Mouse (Mus musculus) heart, postnatal 0 days (tissue): ENCODE measurements around the gene Ntpcr. TPM values are rescaled to one million over a fixed set of nuclear protein-coding genes. Genes with fewer than 3 reads are reported as not detected.

Source experiments
- ATAC-seq: fragments of 200-750 bp; cut with Nextera tagmentation; 2 replicates; pipeline ENCODE4 v1.8.0; 2017; ENCODE audit warnings: low read depth, moderate number of reproducible peaks, moderate library complexity; ENCODE audit not compliant: insufficient read depth
- DNase-seq: peaks from one replicate; pipeline ENCODE4 v3.0.0-alpha.2; 2016; ENCODE audit warnings: low spot score
- H3K27ac ChIP-seq: fragments of 300-500 bp; sonication (generic); 2 replicates; pipeline ENCODE4 v1.5.1; 2014; ENCODE audit warnings: low read depth, mild to moderate bottlenecking
- H3K27me3 ChIP-seq: fragments of 300-500 bp; sonication (generic); 2 replicates; pipeline ENCODE4 v1.6.1; 2014; ENCODE audit warnings: low read length, mixed read lengths; ENCODE audit not compliant: control insufficient read depth, insufficient read depth
- H3K36me3 ChIP-seq: fragments of 300-500 bp; sonication (generic); replicated peaks from 2 replicates; pipeline ENCODE4 v1.6.1; 2014; ENCODE audit warnings: low read length, mixed read lengths; ENCODE audit not compliant: control insufficient read depth, insufficient read depth
- H3K4me1 ChIP-seq: fragments of 300-500 bp; sonication (generic); 2 replicates; pipeline ENCODE4 v1.6.1; 2014; ENCODE audit warnings: antibody characterized with exemption; ENCODE audit not compliant: control insufficient read depth, insufficient read depth
- H3K4me2 ChIP-seq: fragments of 300-500 bp; sonication (generic); 2 replicates; pipeline ENCODE4 v1.6.1; 2014; ENCODE audit warnings: low read depth, mild to moderate bottlenecking, low read length, moderate library complexity
- H3K4me3 ChIP-seq: fragments of 300-500 bp; sonication (generic); 2 replicates; pipeline ENCODE4 v1.5.1; 2014; ENCODE audit warnings: low read depth, low read length
- H3K9ac ChIP-seq: fragments of 300-500 bp; sonication (generic); replicated peaks from 2 replicates; pipeline ENCODE4 v1.6.1; 2014; ENCODE audit warnings: low read depth, low read length, mixed read lengths
- H3K9me3 ChIP-seq: fragments of 300-500 bp; sonication (generic); replicated peaks from 2 replicates; pipeline ENCODE4 v1.6.1; 2016; ENCODE audit warnings: low read length; ENCODE audit not compliant: control insufficient read depth
- CTCF ChIP-seq: IDR thresholded peaks from 2 replicates; pipeline ENCODE4 v1.5.1; 2016; ENCODE audit warnings: antibody characterized with exemption, control low read depth, low read depth
- EP300 ChIP-seq: IDR thresholded peaks from 2 replicates; pipeline ENCODE4 v1.6.1; 2016; ENCODE audit warnings: antibody characterized with exemption, low read depth
- WGBS: fragments of 180-500 bp; shearing (Covaris S2); extraction: QIAGEN DNeasy Blood & Tissue Kit; methylation state at CpG from one replicate; pipeline ENCODE4 v1.1.7; 2014; 5-methylcytosine and 5-hydroxymethylcytosine counted together
- polyA plus RNA-seq: library from polyadenylated mRNA; unstranded; fragments of >200 nt; fragmentation: Nextera tagmentation; extraction: Ambion mirVana; gene quantifications from 2 replicates; pipeline ENCODE4 v1.2.1, GENCODE M21; 2015
- total RNA-seq: library from RNA; depleted of rRNA; stranded (reverse); fragments of >200 nt; gene quantifications from 2 replicates; pipeline ENCODE4 v1.2.3, GENCODE M21; 2014; ENCODE audit warnings: low replicate concordance

The Ntpcr gene
- total and polyA plus RNA-seq, 2 experiments from 2014 or later: 34.7 to 35.1 TPM

GRCm38 (mm10) chr8:125726986-125727385 is 2.8 kb upstream of the Ntpcr start:
- WGBS: 70% methylated on average over 5 of the region's 5 CpGs
- no peaks in the 10 kb centered on the region for H3K9me3 ChIP-seq
- H3K4me2 ChIP-seq: no peak overlapping the region
- no peaks in the 10 kb centered on the region for H3K36me3 ChIP-seq
- ATAC-seq (no peak), DNase-seq (no peak)
- no peaks in the 10 kb centered on the region for H3K27me3 ChIP-seq
- no peak overlapping the region for H3K4me3 ChIP-seq
- H3K4me1 ChIP-seq: no peaks in the 10 kb centered on the region
- TF ChIP-seq CTCF (no peak), EP300 (no peak)
- H3K27ac ChIP-seq: no peak overlapping the region
- H3K9ac ChIP-seq: no peak overlapping the region

GRCm38 (mm10) chr8:125727797-125728196 is 2.0 kb upstream of the Ntpcr start:
- no peak overlapping the region for H3K9ac ChIP-seq
- H3K27me3 ChIP-seq: no peaks in the 10 kb centered on the region
- no peak overlapping the region for H3K4me2 ChIP-seq
- H3K9me3 ChIP-seq: no peaks in the 10 kb centered on the region
- no peaks in the 10 kb centered on the region for H3K4me1 ChIP-seq
- WGBS: 52% methylated on average over 8 of the region's 8 CpGs
- H3K27ac ChIP-seq: no peak overlapping the region
- no peak overlapping the region for H3K4me3 ChIP-seq
- DNase-seq (no peak), ATAC-seq (no peak)
- no peaks in the 10 kb centered on the region for H3K36me3 ChIP-seq
- TF ChIP-seq EP300 (no peak), CTCF (no peak)

- Histone ChIP-seq H3K4me3 (peak overlapping the region; percentile 69), H3K9ac (peak overlapping the region; percentile 65), H3K36me3 (peaks cover 9% of the 10 kb centered on the region; the same call in 1 of the 2 replicates), H3K4me1 (peaks cover 4% of the 10 kb centered on the region; the same call in 1 of the 2 replicates), H3K27ac (peak overlapping the region; percentile 23), H3K4me2 (peak overlapping the region; percentile 94), H3K27me3 (no peaks in the 10 kb centered on the region), H3K9me3 (no peaks in the 10 kb centered on the region)
- peak; percentile 94 for ATAC-seq
- TF ChIP-seq CTCF (no peak), EP300 (no peak)
- WGBS: 9% methylated on average over 46 of the region's 52 CpGs
- DNase-seq: peak; percentile 87
Observed at GRCm38 (mm10) chr8:125733964-125734956, 4.5 kb downstream of the Ntpcr start.

GRCm38 (mm10) chr8:125738956-125739355 is 9.2 kb downstream of the Ntpcr start:
- H3K4me1 ChIP-seq: peaks cover 4% of the 10 kb centered on the region; the same call in 1 of the 2 replicates
- H3K27me3 ChIP-seq: no peaks in the 10 kb centered on the region
- DNase-seq: no peak
- H3K4me3 ChIP-seq: no peak overlapping the region
- TF ChIP-seq CTCF: no peak
- TF ChIP-seq EP300: no peak
- WGBS: 98% methylated on average over 4 of the region's 4 CpGs
- peaks cover 17% of the 10 kb centered on the region; the same call in 1 of the 2 replicates for H3K36me3 ChIP-seq
- ATAC-seq: no peak
- H3K4me2 ChIP-seq: no peak overlapping the region
- H3K27ac ChIP-seq: no peak overlapping the region
- H3K9me3 ChIP-seq: no peaks in the 10 kb centered on the region
- H3K9ac ChIP-seq: no peak overlapping the region

- no peaks in the 10 kb centered on the region for H3K4me1 ChIP-seq
- H3K27me3 ChIP-seq: no peaks in the 10 kb centered on the region
- WGBS: 86% methylated on average over 10 of the region's 10 CpGs
- DNase-seq: no peak
- H3K36me3 ChIP-seq: peaks cover 17% of the 10 kb centered on the region; the same call in 1 of the 2 replicates
- H3K4me2 ChIP-seq: no peak overlapping the region
- H3K27ac ChIP-seq: no peak overlapping the region
- no peak overlapping the region for H3K4me3 ChIP-seq
- no peak overlapping the region for H3K9ac ChIP-seq
- no peak for ATAC-seq
- H3K9me3 ChIP-seq: no peaks in the 10 kb centered on the region
- TF ChIP-seq CTCF: no peak
- no peak for TF ChIP-seq EP300
Observed at GRCm38 (mm10) chr8:125740655-125741054, 10.9 kb downstream of the Ntpcr start.
